Mouse (Mus musculus) adrenal gland, adult 2 months (tissue): ENCODE results near the gene Tescl. TPM values are rescaled to one million over a fixed set of nuclear protein-coding genes. Genes with fewer than 3 reads are reported as not detected.

Experiments used
- DNase-seq: peaks from one replicate; pipeline ENCODE4 v3.0.0; 2021
- microRNA-seq, 2 experiments: library from miRNA; unstranded; fragments of <30 nt; microRNA quantifications; one replicate each; pipeline ENCODE4 v1.2.0; 2021
- polyA plus RNA-seq: library from polyadenylated mRNA; depleted of rRNA; stranded (reverse); fragments of >200 nt; gene quantifications from 2 replicates; pipeline ENCODE4 v1.2.3, GENCODE M21; 2012; rRNA removed
- total RNA-seq, 2 experiments: library from RNA; stranded (reverse); gene quantifications; 2 replicates each; pipeline ENCODE4 v1.2.3; 2021

Gene Tescl
- total and polyA plus RNA-seq, 3 experiments: 0.58 to 1.2 (median 1.2) TPM

DNA sequence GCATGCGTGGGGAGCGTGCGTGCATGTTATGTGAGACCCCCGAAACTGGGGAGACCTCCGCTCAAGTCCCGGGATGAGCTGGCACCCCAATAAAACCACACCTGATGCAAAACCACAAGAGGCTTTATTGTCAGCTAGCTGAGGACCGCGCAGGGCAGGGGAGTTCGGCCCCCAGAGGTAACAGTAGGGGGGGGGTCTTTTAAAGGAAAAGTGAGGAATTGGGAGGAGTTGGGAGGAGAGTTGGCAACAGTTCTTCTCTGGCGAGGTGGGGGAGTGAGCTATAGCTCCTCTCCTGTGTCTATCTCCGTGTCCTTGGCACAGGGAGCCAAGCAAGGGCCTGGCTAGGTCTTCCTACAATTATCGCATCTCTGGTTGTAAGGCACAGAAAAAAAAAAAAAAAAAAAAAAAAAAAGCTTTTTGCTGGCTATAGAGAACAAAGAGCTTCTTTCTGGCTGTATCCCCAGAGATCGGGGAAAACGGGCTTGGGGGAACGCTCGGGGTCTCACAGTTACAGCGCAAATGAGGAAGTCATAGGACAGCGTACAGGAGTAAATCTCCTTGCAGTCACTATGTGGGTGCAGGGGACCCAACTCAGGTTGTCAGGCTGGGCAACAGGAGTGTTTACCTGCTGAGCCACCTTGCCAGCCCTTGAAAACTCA, 33.8 kb downstream of the Tescl start:
- peak; percentile 18 for DNase-seq

GRCm38 (mm10) chr7:24298973-24299708, 34.6 kb downstream of the Tescl start:
- DNase-seq: peak; percentile 85

DNA sequence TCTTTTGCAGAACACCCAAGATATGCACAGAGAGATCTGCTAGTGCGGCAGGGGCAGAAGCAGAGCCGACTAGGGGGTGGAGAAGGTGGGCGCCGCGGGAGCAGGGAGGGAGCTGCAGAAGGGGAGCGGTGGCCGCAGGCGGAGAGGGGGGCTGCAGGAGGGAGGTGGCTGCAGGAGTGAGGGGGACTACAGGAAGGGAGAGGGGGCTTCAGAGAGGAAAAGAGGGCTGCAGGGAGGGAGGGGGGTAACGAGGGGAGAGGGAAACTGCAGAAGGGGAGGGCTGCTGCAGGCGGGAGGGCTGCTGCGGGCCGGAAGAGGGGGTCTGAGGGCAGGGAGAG, 35.1 kb downstream of the Tescl start:
- peak; percentile 15 for DNase-seq

- DNase-seq: no peak
Observed at GRCm38 (mm10) chr7:24297361-24298095, 36.2 kb downstream of the Tescl start.

DNA sequence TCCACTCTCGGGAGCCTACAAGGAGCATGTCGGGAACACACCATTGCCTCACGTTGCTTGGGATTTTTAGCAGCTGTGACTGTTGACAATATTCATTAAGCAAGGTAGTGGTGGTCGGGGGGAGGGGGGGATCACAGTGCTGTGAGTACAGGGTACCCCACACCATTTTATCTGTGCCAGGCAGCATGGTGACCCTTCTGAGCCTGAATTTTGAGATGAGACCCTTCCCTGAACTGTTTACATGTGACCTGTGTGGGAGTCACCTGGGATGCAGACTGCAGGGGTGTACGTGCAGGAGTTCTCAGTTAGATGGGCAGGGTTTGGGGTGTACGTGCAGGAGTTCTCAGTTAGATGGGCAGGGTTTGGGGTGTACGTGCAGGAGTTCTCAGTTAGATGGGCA, 37.4 kb downstream of the Tescl start:
- no peak for DNase-seq

DNA sequence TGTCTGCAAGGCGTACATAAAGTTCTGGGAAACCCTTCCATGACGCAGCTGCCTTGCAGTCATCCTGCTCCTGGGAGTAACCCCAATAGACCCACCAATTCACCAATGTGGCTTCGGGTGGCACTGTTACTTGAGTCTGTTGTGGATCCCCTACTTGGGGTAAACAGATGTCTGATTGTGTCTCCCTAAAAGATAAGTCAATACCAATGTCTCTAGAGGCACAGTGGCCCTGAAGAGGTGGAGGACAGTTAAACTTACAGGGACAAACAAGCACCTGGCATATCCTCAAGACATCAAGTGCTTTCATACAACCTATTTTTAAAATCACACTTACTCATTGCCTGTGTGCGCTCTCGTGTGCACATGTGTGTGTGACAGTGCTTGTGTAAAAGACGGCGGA, 38.4 kb downstream of the Tescl start:
- no peak for DNase-seq

- no peak for DNase-seq
Observed at GRCm38 (mm10) chr7:24294763-24295162, 39.0 kb downstream of the Tescl start.

DNA sequence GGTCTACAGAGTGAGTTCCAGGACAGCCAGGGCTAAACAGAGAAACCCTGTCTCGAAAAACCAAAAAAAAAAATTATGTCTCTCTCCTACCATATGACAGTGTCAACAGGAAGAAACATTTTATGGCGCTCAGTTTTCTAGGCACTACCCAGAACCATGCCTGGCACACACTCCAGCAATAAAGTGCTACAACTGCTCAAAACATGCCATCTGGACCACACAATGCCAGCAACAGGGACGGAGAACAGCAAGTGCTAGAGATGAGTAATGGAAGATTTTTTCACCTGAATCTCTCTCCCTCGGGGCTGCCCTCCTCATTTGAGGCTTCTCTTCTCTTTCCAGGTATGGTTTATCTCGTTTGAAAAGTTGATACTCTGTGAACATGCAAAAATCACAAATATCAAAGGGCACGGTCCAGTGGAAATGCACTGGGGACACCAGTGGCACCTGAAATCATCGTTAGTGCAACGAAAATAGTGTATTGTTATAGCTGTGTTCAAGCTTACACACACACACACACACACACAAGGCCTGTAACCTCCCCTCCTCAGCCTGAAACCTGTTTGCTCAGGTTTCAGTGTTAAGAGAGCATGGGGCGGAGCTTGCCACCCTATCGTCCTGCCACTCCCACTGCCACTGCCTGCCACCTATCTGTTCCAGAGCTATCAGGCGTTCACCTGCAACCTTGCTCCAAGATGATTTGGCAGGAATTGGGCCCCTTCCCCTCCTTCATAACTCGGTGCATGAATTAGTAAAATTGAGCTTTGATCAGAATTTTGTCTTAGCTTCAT, 40.5 kb downstream of the Tescl start:
- DNase-seq: no peak

- no peak for DNase-seq
Observed at GRCm38 (mm10) chr7:24291387-24292090, 42.2 kb downstream of the Tescl start.

DNA sequence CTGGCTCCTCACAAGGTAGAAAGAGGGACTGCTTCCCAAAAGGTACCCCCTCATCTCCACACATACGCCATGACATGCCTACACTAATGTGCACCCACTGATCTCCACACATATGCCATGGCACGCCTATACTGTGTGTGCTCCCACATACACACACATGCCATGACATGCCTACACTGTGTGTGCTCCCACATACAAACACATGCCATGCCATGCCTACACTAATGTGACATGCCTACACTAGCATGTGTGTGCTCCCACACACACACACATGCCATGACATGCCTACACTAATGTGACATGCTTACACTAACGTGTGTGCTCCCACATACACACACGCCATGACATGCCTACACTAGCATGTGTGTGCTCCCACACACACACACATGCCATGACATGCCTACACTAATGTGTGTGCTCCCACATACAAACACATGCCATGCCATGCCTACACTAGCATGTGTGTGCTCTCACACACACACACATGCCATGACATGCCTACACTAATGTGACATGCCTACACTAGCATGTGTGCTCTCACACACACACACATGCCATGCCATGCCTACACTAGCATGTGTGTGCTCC, 43.5 kb downstream of the Tescl start:
- DNase-seq: no peak

DNA sequence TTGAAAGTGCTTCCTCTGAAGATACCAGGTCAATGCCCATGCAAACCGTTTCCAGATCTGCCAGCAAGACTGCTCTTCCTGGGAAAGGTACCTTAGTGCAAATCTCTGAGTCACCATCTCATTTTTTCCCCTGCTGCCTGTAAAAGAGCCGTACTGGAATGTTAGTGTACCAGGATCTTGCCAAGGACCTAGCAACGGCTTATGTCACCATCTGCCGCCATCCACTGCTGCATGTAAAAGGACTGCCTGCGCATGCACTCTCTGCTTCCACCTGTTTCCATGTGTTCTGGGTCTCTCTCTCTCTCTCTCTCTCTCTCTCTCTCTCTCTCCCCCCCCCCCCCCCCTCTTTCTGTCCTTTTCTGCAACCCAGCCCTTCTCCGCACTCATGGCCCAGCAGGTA, 45.2 kb downstream of the Tescl start:
- DNase-seq: no peak

DNA sequence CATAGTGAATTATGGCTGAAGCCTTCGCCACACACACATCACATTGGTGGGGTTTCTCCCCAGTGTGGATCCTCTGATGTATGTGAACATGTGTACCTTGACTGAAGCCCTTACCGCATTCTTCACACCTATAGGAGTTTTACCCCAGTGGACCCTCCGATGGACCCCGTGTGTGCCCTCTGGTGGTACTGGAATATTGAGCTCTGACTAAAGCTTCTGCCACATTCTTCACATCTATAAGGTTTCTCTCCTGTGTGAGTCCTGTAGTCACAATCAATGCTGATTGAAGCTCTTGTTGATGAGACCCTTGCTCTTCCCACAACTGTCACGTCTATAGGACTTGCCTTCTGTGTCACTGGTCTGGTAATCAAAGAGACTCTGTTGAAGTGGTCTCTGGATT, 46.1 kb downstream of the Tescl start:
- DNase-seq: no peak

GRCm38 (mm10) chr7:24286916-24287315, 46.8 kb downstream of the Tescl start:
- no peak for DNase-seq

DNA sequence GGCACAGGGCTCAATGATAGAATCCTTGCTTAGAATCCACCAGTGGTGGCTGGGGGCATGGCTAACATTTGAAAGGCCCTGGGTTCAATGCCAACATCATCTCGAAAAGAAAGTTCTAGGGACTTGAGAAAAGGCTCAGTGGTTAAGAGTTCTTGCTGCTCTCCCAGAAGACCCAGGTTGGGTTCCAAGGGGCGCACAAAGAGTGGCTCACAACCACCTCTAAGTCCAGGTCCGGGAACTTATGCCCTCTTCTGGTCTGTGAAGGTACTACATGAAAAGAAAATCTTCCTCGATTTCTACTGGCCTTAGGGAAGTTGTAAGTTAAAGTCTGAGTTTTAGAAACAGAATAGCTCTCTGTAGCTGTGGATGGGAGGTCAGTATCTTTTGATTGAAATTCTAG, 47.6 kb downstream of the Tescl start:
- DNase-seq: no peak

Small RNA genes lying within 50 kb of the gene (microRNA-seq; reads per million reads assigned to microRNA genes)
- gene Gm27592: 0 reads per million in 2 experiments

Other genes with a start within 250 kb of the Tescl start
- gene Zfp112, start 221.6 kb downstream of the Tescl start, total RNA-seq: 1 to 10 TPM; 3.1 to 4.1 TPM
- 1.8 and 2.2 TPM in 2 replicates for gene Zfp112, start 221.6 kb downstream of the Tescl start, polyA plus RNA-seq
- 1 to 10 TPM; 9.4 to 9.7 TPM for gene Zfp235, start 199.8 kb downstream of the Tescl start, total RNA-seq
- 2.6 and 4.2 TPM in 2 replicates for gene Zfp235, start 199.8 kb downstream of the Tescl start, polyA plus RNA-seq
- under 1 TPM; 0.37 to 0.38 TPM for gene Zfp114, start 158.9 kb downstream of the Tescl start, total RNA-seq
- 0.04 and 0.08 TPM in 2 replicates for gene Zfp114, start 158.9 kb downstream of the Tescl start, polyA plus RNA-seq
- gene Zfp111, start 122.5 kb downstream of the Tescl start, total RNA-seq: 1 to 10 TPM; 6.6 to 9.4 TPM
- gene Zfp111, start 122.5 kb downstream of the Tescl start, polyA plus RNA-seq: 0.58 and 0.70 TPM in 2 replicates
- gene Zfp109, start 96.4 kb downstream of the Tescl start, total RNA-seq: 1 to 10 TPM; 4.1 to 4.3 TPM
- 0.54 and 0.65 TPM in 2 replicates for gene Zfp109, start 96.4 kb downstream of the Tescl start, polyA plus RNA-seq
- 1 to 10 TPM; 2.2 to 3.7 TPM for gene Zfp108, start 79.1 kb downstream of the Tescl start, total RNA-seq
- 0.35 and 0.44 TPM in 2 replicates for gene Zfp108, start 79.1 kb downstream of the Tescl start, polyA plus RNA-seq
- gene Zfp93, start 63.5 kb downstream of the Tescl start, total RNA-seq: 1 to 10 TPM; 4.1 to 4.3 TPM
- gene Zfp93, start 63.5 kb downstream of the Tescl start, polyA plus RNA-seq: 1.1 and 1.3 TPM in 2 replicates
- gene Zfp61, start 32.7 kb downstream of the Tescl start, total RNA-seq: 1 to 10 TPM; 7.0 to 9.6 TPM
- gene Zfp61, start 32.7 kb downstream of the Tescl start, polyA plus RNA-seq: 2.0 and 2.6 TPM in 2 replicates
- gene Zfp94, start 17.3 kb downstream of the Tescl start, total RNA-seq: 1 to 10 TPM; 3.1 to 5.5 TPM
- 4.3 and 4.6 TPM in 2 replicates for gene Zfp94, start 17.3 kb downstream of the Tescl start, polyA plus RNA-seq
- gene Lypd5, start 15.3 kb upstream of the Tescl start, total RNA-seq: not detected
- not detected in 2 replicates for gene Lypd5, start 15.3 kb upstream of the Tescl start, polyA plus RNA-seq
- under 1 TPM; 0.37 to 0.97 TPM for gene Kcnn4, start 36.3 kb upstream of the Tescl start, total RNA-seq
- gene Kcnn4, start 36.3 kb upstream of the Tescl start, polyA plus RNA-seq: 2.1 and 3.0 TPM in 2 replicates
- 10 to 100 TPM; 19.7 to 20.2 TPM for gene Smg9, start 65.7 kb upstream of the Tescl start, total RNA-seq
- gene Smg9, start 65.7 kb upstream of the Tescl start, polyA plus RNA-seq: 45.8 and 46.0 TPM in 2 replicates
- not detected for gene Irgc1, start 118.4 kb upstream of the Tescl start, total RNA-seq
- 0.19 TPM in 1 of 2 replicates, not detected in the other for gene Irgc1, start 118.4 kb upstream of the Tescl start, polyA plus RNA-seq
- 10 to 100 TPM in 1 of 2 experiments, 1 to 10 TPM in 1; 9.5 to 10.8 TPM for gene Plaur, start 128.5 kb upstream of the Tescl start, total RNA-seq
- 15.5 and 18.0 TPM in 2 replicates for gene Plaur, start 128.5 kb upstream of the Tescl start, polyA plus RNA-seq
- 1 to 10 TPM; 1.7 to 4.7 TPM for gene Cadm4, start 148.1 kb upstream of the Tescl start, total RNA-seq
- gene Cadm4, start 148.1 kb upstream of the Tescl start, polyA plus RNA-seq: 6.6 and 7.5 TPM in 2 replicates
- 1 to 10 TPM; 4.2 to 7.2 TPM for gene Zfp428, start 173.1 kb upstream of the Tescl start, total RNA-seq
- gene Zfp428, start 173.1 kb upstream of the Tescl start, polyA plus RNA-seq: 32.1 and 38.3 TPM in 2 replicates
- not detected for gene AC161166.1, start 178.5 kb upstream of the Tescl start, total RNA-seq
- not detected in 2 replicates for gene AC161166.1, start 178.5 kb upstream of the Tescl start, polyA plus RNA-seq
- 10 to 100 TPM; 21.2 to 23.7 TPM for gene Irgq, start 196.8 kb upstream of the Tescl start, total RNA-seq
- gene Irgq, start 196.8 kb upstream of the Tescl start, polyA plus RNA-seq: 20.8 and 23.5 TPM in 2 replicates
- not detected for gene Pinlyp, start 212.2 kb upstream of the Tescl start, total RNA-seq
- not detected in 2 replicates for gene Pinlyp, start 212.2 kb upstream of the Tescl start, polyA plus RNA-seq
- 10 to 100 TPM; 34.7 to 36.8 TPM for gene Xrcc1, start 212.4 kb upstream of the Tescl start, total RNA-seq
- gene Xrcc1, start 212.4 kb upstream of the Tescl start, polyA plus RNA-seq: 61.2 TPM in 2 replicates